13 mouse cellular contexts compared by ENCODE assay signal in genomic region chr9:95180569-95180968, GRCm38 (mm10).
DNase-seq lines count a peak whose midpoint lies in the region; ATAC-seq lines count a peak whose summit lies in the region.
"Had no signal": no experiment of that assay in that cellular context is flagged by ENCODE, and none has a peak within 500 bp of the region (broad histone marks: within the 10 kb centered on the region; RNA-seq: fewer than 3 reads in every experiment).

No protein-coding gene starts in this region.

- peak; percentile 27; the same call in 1 of the 2 replicates for ATAC-seq in hindbrain, embryonic 15.5 days (ENCODE audit: low FRiP score, low read depth)
- no peak for ATAC-seq in hindbrain, embryonic 12.5 days (ENCODE audit: low FRiP score)
- ATAC-seq in common myeloid progenitor, adult 5-6 weeks (replicated peaks; ENCODE audit: low read depth, poor library complexity, severe bottlenecking): peak; percentile 36; the same call in 1 of the 2 replicates
- ATAC-seq in embryonic facial prominence, embryonic 15.5 days (ENCODE audit: insufficient number of reproducible peaks, low FRiP score, low TSS enrichment, low read depth): no peak
- peak; percentile 62 for ATAC-seq in liver, embryonic 16.5 days (ENCODE audit: low read depth)

- H3K9me3 ChIP-seq in hindbrain, embryonic 15.5 days: no peaks in the 10 kb centered on the region
- H3K9me3 ChIP-seq in hindbrain, embryonic 12.5 days (replicated peaks): no peaks in the 10 kb centered on the region; the same call in 1 of the 2 replicates
- H3K9me3 ChIP-seq in embryonic facial prominence, embryonic 15.5 days (replicated peaks): no peaks in the 10 kb centered on the region
- H3K9me3 ChIP-seq in liver, embryonic 16.5 days (replicated peaks; ENCODE audit: control insufficient read depth, low read length): no peaks in the 10 kb centered on the region
- H3K9me3 ChIP-seq: hindbrain, embryonic 13.5 days; midbrain, embryonic 15.5 days had no signal

- H3K27me3 ChIP-seq in hindbrain, embryonic 15.5 days: no peaks in the 10 kb centered on the region
- H3K27me3 ChIP-seq in hindbrain, embryonic 12.5 days: no peaks in the 10 kb centered on the region
- H3K27me3 ChIP-seq in embryonic facial prominence, embryonic 15.5 days: no peaks in the 10 kb centered on the region
- no peaks in the 10 kb centered on the region for H3K27me3 ChIP-seq in liver, embryonic 16.5 days (ENCODE audit: control insufficient read depth, insufficient read depth, low read depth, low read length)
- H3K27me3 ChIP-seq: hindbrain, embryonic 13.5 days; midbrain, embryonic 15.5 days had no signal

- no peak overlapping the region for H3K27ac ChIP-seq in hindbrain, embryonic 15.5 days (replicated peaks)
- H3K27ac ChIP-seq in hindbrain, embryonic 12.5 days: no peak overlapping the region
- peak overlapping the region; percentile 65 for H3K27ac ChIP-seq in embryonic facial prominence, embryonic 15.5 days (replicated peaks)
- H3K27ac ChIP-seq in liver, embryonic 16.5 days (ENCODE audit: low read length): no peak overlapping the region
- H3K27ac ChIP-seq: gastrocnemius, adult 2 months; hindbrain, embryonic 13.5 days; midbrain, embryonic 15.5 days had no signal

- H3K4me2 ChIP-seq in hindbrain, embryonic 15.5 days: no peak overlapping the region
- H3K4me2 ChIP-seq in hindbrain, embryonic 12.5 days (replicated peaks): no peak overlapping the region
- no peak overlapping the region for H3K4me2 ChIP-seq in embryonic facial prominence, embryonic 15.5 days (replicated peaks)
- H3K4me2 ChIP-seq in liver, embryonic 16.5 days (ENCODE audit: low read depth, low read length): no peak overlapping the region
- H3K4me2 ChIP-seq: hindbrain, embryonic 13.5 days; midbrain, embryonic 15.5 days had no signal

- H3K9ac ChIP-seq in hindbrain, embryonic 15.5 days: no peak overlapping the region
- H3K9ac ChIP-seq in hindbrain, embryonic 12.5 days: no peak overlapping the region
- H3K9ac ChIP-seq in embryonic facial prominence, embryonic 15.5 days: no peak overlapping the region
- no peak overlapping the region for H3K9ac ChIP-seq in liver, embryonic 16.5 days (ENCODE audit: low read depth, low read length)
- H3K9ac ChIP-seq: hindbrain, embryonic 13.5 days; midbrain, embryonic 15.5 days had no signal

- WGBS in hindbrain, embryonic 15.5 days: 70% methylated on average over 4 of the region's 4 CpGs
- 77% methylated on average over 4 of the region's 4 CpGs for whole genome bisulfite sequencing in hindbrain, embryonic 12.5 days
- WGBS in embryonic facial prominence, embryonic 15.5 days: 37% methylated on average over 4 of the region's 4 CpGs
- WGBS in liver, embryonic 16.5 days (ENCODE audit: insufficient replicate concordance): 53% methylated on average over 4 of the region's 4 CpGs

- no peaks in the 10 kb centered on the region for H3K36me3 ChIP-seq in hindbrain, embryonic 15.5 days
- no peaks in the 10 kb centered on the region for H3K36me3 ChIP-seq in hindbrain, embryonic 12.5 days
- no peaks in the 10 kb centered on the region for H3K36me3 ChIP-seq in embryonic facial prominence, embryonic 15.5 days
- no peaks in the 10 kb centered on the region for H3K36me3 ChIP-seq in liver, embryonic 16.5 days (ENCODE audit: control insufficient read depth, insufficient read depth)
- H3K36me3 ChIP-seq: hindbrain, embryonic 13.5 days; midbrain, embryonic 15.5 days had no signal

- peaks cover 18% of the 10 kb centered on the region for H3K4me1 ChIP-seq in hindbrain, embryonic 15.5 days (replicated peaks)
- peaks cover 5% of the 10 kb centered on the region; the same call in 1 of the 2 replicates for H3K4me1 ChIP-seq in hindbrain, embryonic 12.5 days
- peaks cover 24% of the 10 kb centered on the region for H3K4me1 ChIP-seq in embryonic facial prominence, embryonic 15.5 days
- peaks cover 3% of the 10 kb centered on the region; the same call in 1 of the 2 replicates for H3K4me1 ChIP-seq in liver, embryonic 16.5 days (ENCODE audit: control insufficient read depth, low read depth, low read length)
- H3K4me1 ChIP-seq: midbrain, embryonic 15.5 days had no signal

- no peak for DNase-seq in adrenal gland, postnatal 14 days
- no peak for DNase-seq in heart, adult 9 months (ENCODE audit: low spot score in 2 of 2)
- DNase-seq: adrenal gland, postnatal 10 days; B cell, adult 2 months; gastrocnemius, adult 2 months; kidney, adult 9 months had no signal

- H3K4me3 ChIP-seq in hindbrain, embryonic 15.5 days: no peak overlapping the region
- no peak overlapping the region for H3K4me3 ChIP-seq in hindbrain, embryonic 12.5 days
- no peak overlapping the region for H3K4me3 ChIP-seq in embryonic facial prominence, embryonic 15.5 days (replicated peaks)
- no peak overlapping the region for H3K4me3 ChIP-seq in liver, embryonic 16.5 days (ENCODE audit: low read depth, low read length)
- H3K4me3 ChIP-seq: gastrocnemius, adult 2 months; hindbrain, embryonic 13.5 days; midbrain, embryonic 15.5 days had no signal

Comparison
In these comparisons a context has a peak if more than half of its experiments do, and no peak if none do; other contexts are left out.
1. ATAC-seq: peak in hindbrain, embryonic 15.5 days (single experiment), common myeloid progenitor, adult 5-6 weeks (single experiment) and liver, embryonic 16.5 days (single experiment); none in hindbrain, embryonic 12.5 days (single experiment) and embryonic facial prominence, embryonic 15.5 days (single experiment).